Mouse (Mus musculus) kidney, adult 11 months (tissue): ENCODE measurements around the gene Mief1.
A peak's percentile ranks its signal among the peaks of the same experiment; 100 is the strongest.

Experiments used
- DNase-seq: peaks from one replicate; pipeline ENCODE4 v3.0.0; 2022

Mief1 gene

GRCm38 (mm10) chr15:80232331-80232730 lies 1.5 kb upstream of the Mief1 start:
- DNase-seq = no peak

- DNase-seq = no peak
Observed at GRCm38 (mm10) chr15:80233053-80233452, 765 bp upstream of the Mief1 start.

DNA sequence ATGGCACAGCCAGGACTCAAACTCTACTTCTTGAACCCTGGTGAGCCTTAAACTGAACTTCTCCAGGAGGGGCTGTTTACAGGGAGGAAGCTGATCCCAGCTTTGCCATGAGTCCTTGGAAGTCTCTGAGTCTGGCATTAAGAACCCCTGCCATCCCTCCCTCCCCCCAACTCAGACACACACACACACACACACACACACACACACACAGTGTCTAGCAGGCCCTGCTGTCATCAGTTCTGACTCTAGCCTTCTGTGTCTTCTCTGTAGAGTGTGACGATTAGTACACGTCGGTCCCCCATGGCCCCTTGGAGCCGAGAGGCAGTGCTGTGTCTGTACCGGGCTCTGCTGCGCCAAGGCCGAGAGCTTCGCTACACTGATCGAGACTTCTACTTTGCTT lies 1.7 kb downstream of the Mief1 start, which contains the start of gene AC140267.1:
Gene AC140267.1, plus strand, starts transcription at position 301 of the 400 bp plus-strand sequence.
- DNase-seq = no peak

- no peak for DNase-seq
Observed at GRCm38 (mm10) chr15:80248135-80248534, 14.3 kb downstream of the Mief1 start.

DNA sequence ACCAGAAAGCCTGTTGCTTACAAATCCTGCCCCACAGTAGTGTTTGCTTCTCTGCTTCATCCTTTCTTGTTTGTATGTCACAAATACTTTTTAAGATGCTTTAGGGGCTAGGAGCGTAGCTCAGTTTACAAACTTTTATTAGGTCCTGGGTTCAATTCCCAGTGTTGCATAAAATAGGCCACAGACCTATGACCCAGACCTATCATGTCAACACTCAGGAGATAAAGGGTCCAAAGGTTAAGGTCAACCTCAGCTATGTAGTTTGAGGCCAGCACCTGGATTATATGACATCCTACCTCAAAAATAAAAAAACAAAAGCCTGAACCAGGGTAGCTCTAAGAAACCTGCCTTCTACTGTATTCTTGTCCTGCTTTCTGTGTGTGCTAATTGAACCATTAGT lies 14.8 kb downstream of the Mief1 start:
- no peak for DNase-seq

DNA sequence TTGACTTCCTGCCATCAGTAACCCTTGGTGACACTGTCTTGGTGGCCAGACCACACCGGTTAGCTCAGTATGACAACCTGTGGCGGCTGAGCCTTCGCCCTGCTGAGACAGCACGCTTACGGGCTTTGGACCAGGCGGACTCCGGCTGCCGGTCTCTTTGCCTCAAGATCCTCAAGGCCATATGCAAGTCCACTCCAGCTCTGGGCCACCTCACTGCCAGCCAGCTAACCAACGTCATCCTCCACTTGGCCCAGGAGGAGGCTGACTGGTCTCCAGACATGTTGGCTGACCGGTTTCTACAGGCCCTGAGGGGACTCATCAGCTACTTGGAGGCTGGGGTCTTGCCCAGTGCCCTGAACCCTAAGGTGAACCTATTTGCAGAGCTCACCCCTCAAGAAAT lies 15.9 kb downstream of the Mief1 start:
- no peak for DNase-seq

GRCm38 (mm10) chr15:80250586-80250985 lies 16.8 kb downstream of the Mief1 start:
- no peak for DNase-seq

- DNase-seq = no peak
Observed at GRCm38 (mm10) chr15:80253530-80253929, 19.7 kb downstream of the Mief1 start.

DNA sequence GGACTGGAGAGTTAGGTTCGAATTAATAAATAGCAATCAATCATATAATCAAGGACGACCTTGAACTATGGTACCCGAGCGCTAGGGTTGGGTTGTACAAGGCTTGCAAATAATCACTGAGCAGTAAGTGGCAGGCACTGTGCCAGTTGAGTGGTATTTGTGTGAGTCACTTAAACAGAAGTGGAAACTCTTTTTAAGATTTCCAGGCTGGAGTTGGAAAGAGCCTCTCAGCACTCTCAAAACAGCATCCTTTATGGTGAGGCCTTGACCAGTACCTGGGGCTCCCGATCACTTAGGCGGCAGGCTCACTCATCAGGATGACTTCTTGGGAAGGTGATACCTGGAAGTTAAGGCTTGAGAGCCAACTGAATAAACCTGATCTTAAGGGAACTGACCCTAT lies 20.4 kb downstream of the Mief1 start:
- no peak for DNase-seq

DNA sequence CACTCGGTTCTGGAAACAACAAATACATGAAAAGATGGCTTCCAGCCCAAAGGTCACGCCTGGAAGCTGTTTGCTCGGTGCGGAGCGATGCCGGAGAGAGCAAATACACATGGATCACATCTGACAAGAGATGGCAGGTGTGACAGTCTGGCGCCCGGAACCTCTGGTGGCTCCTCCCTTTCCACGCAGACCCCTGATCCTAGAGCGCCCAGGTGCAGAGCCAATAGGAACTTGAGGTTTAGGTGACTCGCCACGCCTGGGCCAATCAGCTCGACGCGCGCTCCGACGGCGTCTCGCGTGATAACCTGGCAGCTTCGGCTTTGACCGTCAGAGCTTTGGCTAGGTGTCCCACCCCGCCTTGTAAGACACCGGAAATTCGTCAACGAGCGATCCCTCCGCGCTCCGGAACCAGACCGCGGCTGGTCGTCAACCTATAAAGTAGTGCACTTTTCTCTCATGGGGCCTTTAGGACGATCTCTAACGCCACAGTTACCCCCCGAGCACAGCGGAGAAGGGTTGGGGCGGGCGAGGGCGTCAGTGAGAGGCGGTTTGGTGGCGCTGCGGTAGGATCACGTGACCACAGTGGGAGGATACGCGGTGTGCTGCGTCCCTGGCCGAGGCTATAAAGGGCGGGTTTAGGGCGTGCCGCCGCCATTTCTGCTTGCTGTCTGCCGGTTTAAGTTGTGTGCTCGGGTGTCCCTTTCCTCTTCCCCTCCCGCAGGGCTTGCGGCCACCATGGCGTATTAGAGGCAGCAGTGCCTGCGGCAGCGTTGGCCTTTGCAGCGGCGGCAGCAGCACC lies 21.2 kb downstream of the Mief1 start, which contains the start of gene Atf4:
Gene Atf4, plus strand, starts transcription at position 338 of the 799 bp plus-strand sequence.
- DNase-seq = peak; percentile 99

DNA sequence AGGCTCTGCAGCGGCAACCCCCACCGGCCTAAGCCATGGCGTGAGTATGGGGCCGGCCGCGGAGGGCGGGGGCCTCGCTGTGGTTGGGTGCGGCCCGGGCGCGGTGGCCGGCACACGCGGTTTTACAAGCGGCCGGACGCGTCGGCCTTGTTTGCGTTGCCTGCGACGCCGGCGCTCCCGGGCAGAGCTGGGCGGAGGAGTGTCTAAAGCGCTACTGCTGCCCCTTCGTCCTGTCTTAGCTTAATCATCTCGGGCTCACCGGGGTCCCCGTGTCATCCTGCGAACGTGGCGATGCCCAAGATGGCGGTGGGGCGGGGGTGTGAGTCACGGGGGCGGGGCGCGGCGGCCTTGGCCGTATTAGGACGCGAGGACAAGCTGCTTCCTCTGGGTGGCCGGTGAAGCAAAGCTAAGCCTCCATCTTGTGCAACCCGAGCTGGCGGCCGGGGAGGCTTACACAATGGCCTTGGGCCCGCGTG lies 21.9 kb downstream of the Mief1 start:
- DNase-seq = peak; percentile 72

- DNase-seq = no peak
Observed at GRCm38 (mm10) chr15:80256242-80256641, 22.4 kb downstream of the Mief1 start.

GRCm38 (mm10) chr15:80256656-80257601 lies 23.1 kb downstream of the Mief1 start:
- no peak for DNase-seq

DNA sequence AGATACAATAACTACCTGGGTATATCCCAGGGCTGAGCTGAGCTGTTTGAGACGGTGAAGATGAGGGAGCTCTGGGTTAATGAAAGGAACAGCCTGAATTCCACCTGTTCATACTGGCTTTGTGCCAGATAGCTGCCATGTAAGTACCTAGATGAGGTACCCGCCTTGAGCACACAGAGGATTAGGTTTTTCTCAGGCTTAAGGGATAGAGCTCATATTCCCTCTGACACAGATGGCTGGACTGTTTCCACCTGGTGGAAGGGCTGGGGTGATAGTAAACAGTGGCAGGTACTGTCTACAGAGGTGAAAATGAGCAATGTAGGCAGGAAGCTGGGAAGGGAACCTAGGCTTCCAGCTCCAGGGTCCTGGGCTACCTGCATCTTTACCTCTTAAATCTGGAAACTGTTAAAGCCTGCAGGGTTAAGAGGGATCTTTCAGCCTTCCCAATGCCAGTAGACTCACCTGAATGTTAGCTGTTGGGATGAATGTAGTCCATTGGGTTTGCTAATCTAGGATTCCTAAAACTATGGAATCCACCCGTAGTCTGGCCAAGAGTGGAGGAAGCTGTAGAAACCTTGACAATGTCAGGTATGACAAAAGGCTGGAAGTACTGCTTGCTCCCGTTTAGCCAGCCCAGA lies 23.9 kb downstream of the Mief1 start:
- no peak for DNase-seq

DNA sequence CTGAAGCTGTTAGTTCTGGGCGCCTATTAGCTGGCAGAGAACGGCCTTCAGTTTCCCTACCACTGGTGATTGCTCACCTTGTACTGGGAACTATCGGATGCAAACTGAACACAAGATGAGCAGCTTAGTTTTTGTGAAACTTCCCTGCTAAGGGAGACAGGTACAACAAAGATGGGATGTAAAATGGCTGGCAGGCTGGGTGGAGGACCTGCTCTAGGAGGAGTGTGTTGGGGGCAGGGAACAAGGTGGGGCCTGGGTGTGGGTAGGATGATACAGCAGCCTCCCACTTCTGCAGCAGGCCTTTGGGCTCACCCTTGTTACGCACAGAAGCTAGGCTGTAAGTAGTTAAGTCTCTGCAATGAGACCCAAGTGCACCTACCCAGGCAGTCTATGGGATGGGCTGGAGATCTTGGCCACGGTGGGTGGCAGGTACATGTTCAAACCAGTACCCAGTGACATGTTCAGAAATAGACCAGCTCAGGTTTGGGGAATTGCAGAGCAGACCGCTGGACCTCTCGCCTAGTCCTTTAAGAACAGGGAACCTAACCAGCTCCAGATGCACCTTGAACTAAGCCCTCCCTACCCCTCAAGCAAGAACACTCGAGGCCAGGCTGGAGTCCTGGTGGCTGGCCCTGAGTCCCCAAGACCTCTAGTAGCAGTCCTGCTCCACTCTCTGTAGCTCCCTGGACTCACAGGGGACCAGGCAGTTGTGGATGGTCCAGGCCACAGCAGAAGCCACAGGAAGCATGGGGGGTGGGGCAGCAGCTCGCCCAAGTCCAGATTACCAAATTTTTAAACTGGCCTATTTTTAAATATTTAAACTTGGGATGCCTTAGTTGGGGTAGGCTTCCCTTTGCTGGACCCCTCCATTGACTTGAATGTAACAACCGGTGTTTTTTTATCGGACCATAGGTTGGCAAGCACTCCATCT lies 24.7 kb downstream of the Mief1 start:
- DNase-seq = no peak

GRCm38 (mm10) chr15:80259406-80260045 lies 25.7 kb downstream of the Mief1 start:
- DNase-seq = no peak

DNA sequence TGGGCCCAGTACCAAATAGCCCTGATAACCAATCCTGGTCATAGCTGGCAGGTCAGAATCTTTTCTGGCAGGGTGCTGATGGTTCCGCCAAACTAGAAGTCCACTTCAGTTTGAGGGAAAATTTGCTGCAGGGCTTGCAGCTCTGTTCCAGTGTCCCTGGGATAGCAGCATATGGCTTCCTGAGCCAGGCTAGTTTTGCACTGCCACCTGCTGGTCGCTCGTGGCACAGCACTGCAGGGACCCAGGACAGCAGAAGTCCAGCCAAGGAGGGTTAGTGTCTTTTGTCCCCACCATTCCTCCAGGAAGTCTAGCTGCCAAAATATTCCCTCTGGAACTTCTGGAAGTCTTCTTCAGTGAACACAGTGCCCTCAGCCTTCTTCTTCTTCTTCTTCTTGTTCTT lies 26.9 kb downstream of the Mief1 start:
- peak; percentile 69 for DNase-seq

- DNase-seq = no peak
Observed at GRCm38 (mm10) chr15:80261100-80261499, 27.3 kb downstream of the Mief1 start.

DNA sequence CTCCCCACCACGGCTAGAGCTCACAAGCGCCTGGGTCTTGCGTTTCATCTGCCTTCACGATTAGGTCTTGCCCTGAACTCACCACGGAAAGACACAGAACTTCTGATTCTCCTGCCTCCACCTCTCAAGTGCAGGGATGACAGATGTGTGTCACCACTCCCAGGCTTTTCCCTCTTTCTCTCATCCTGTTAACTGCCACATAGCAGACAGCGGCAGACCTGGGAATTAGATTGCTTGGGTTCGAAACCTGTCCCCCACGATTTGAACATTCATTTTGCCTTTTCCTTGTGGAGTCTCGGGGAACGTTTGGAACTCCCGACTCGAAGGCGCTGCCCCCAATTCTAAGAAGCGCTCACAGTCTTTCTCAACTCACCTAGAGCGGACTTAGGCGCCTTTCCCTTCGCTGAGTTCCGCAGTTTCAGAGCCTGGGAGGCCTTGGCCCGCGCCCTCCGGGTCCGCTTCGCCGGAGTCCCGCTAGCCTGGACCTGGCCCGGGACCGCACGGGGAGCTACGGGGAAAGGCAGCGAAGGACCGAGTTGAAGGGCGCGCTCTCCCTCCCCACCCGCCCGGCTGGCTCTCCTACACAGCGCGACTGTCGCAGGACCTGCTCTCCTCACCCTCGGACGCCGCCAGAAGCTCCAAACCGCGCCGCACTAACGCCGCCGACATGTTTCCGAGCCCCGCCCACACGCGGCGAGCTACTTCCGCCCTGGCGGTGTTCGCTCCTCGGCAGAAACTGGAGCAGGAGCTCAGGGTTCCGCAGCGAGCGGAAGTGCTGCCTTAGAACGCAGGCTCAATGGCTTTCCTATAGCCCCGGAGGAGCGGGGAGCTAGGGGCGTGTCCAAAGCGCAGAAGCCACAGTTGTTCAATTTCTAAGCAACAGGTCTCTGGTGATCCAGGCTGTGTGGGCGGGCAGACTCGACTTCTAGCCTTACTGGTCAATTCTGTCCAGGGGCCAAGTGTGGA lies 30.1 kb downstream of the Mief1 start, which contains the start of gene Rps19bp1:
Gene Rps19bp1, minus strand, starts transcription at position 706 of the 966 bp plus-strand sequence.
- peak; percentile 88 for DNase-seq

GRCm38 (mm10) chr15:80266281-80266680 lies 32.5 kb downstream of the Mief1 start:
- peak; percentile 78 for DNase-seq
